Mouse (Mus musculus) natural killer cell, adult 2 months (primary cell): ENCODE data around the gene Igll1.

Experiments used
- DNase-seq, 2 experiments: peaks; one replicate each; pipeline ENCODE4 v3.0.0; 2022; ENCODE audit warnings: low spot score in 2 of 2

Igll1 gene

GRCm38 (mm10) chr16:16854836-16855235, 8.9 kb downstream of the Igll1 start:
- DNase-seq, result peak; percentile 48 to 67

- no peak for DNase-seq
Measured at GRCm38 (mm10) chr16:16852411-16852810, 11.4 kb downstream of the Igll1 start.

GRCm38 (mm10) chr16:16849196-16849595, 14.6 kb downstream of the Igll1 start:
- no peak for DNase-seq

GRCm38 (mm10) chr16:16829671-16830070, 34.1 kb downstream of the Igll1 start:
- no peak for DNase-seq

- DNase-seq, result peak; percentile 83 to 87
Measured at GRCm38 (mm10) chr16:16828757-16829615, 34.8 kb downstream of the Igll1 start, which contains the start of gene Spag6l. TSS of gene Spag6l (minus strand) at chr16:16829456.

GRCm38 (mm10) chr16:16826223-16826622, 37.6 kb downstream of the Igll1 start:
- no peak for DNase-seq

GRCm38 (mm10) chr16:16825476-16825875, 38.3 kb downstream of the Igll1 start:
- no peak for DNase-seq
